8 mouse cellular contexts compared by ENCODE assay signal in the genomic region with DNA sequence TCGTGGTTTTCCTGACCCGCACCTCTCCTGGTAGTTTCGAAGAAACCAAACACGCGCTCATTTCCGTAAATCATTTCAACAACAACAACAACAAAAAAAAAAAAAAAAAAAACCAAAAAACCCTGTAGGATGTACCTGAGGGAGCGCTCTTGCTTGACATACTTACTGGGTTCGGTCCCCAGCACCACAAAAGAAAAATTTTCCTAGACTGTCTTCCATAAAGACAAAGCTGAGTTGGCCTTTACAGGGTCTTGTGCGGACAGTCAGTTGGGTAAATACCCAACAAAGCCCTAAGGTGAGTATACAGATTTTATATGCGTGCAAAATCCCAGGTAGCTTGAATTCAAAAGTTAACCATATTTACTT. TPM values are rescaled to one million over a fixed set of nuclear protein-coding genes. Genes with fewer than 3 reads are reported as not detected.
DNase-seq lines count a peak whose midpoint lies in the region; ATAC-seq and TF ChIP-seq lines count a peak whose summit lies in the region.

No protein-coding gene starts in this region.

- H3K27me3 ChIP-seq in kidney, adult 2 months (replicated peaks; ENCODE audit: control insufficient read depth, insufficient read depth, low read length), result no peaks in the 10 kb centered on the region
- H3K27me3 ChIP-seq in hindbrain, embryonic 13.5 days, result no peaks in the 10 kb centered on the region
- H3K27me3 ChIP-seq in midbrain, embryonic 14.5 days (ENCODE audit: control insufficient read depth, insufficient read depth, low read length), result no peaks in the 10 kb centered on the region

- H3K27ac ChIP-seq in kidney, adult 2 months (ENCODE audit: insufficient read depth, low read depth, low read length), result peak overlapping the region; percentile 82; the same call in 1 of the 2 replicates
- 0 out of 2 replicates have a peak overlapping the region, but pooled peaks have one; percentile 10 for H3K27ac ChIP-seq in brown adipose tissue, adult 24 weeks (replicated peaks; ENCODE audit: low read depth, low read length)
- peak overlapping the region; percentile 89 for H3K27ac ChIP-seq in hindbrain, embryonic 13.5 days
- peak overlapping the region; percentile 73 for H3K27ac ChIP-seq in midbrain, embryonic 14.5 days (replicated peaks; ENCODE audit: low read depth, low read length)

- peak overlapping the region; percentile 81 for H3K4me2 ChIP-seq in hindbrain, embryonic 13.5 days
- peak overlapping the region; percentile 71 for H3K4me2 ChIP-seq in midbrain, embryonic 14.5 days (ENCODE audit: low read length)

- no peak for DNase-seq in kidney, adult 2 months
- DNase-seq in kidney, adult 11 months, result no peak
- no peak for DNase-seq in midbrain, embryonic 14.5 days
- no peak for DNase-seq in right cerebral cortex, postnatal 14 days
- DNase-seq in layer of hippocampus, postnatal 10 days (ENCODE audit: low spot score in 2 of 2), result no peak
- DNase-seq in frontal cortex, postnatal 36 days (ENCODE audit: low spot score in 2 of 2), result no peak

- peaks cover 7% of the 10 kb centered on the region; the same call in 1 of the 2 replicates for H3K4me1 ChIP-seq in kidney, adult 2 months (ENCODE audit: control insufficient read depth, insufficient read depth, low read length)
- no peaks in the 10 kb centered on the region for H3K4me1 ChIP-seq in brown adipose tissue, adult 24 weeks (ENCODE audit: control insufficient read depth, insufficient read depth, insufficient read length, low read length)
- peaks cover 14% of the 10 kb centered on the region for H3K4me1 ChIP-seq in hindbrain, embryonic 13.5 days (replicated peaks)
- H3K4me1 ChIP-seq in midbrain, embryonic 14.5 days (ENCODE audit: control insufficient read depth, insufficient read depth, low read length), result peaks cover 4% of the 10 kb centered on the region; the same call in 1 of the 2 replicates

- peak overlapping the region; percentile 69 for H3K4me3 ChIP-seq in kidney, adult 2 months (ENCODE audit: insufficient read depth, low read depth, low read length)
- H3K4me3 ChIP-seq in brown adipose tissue, adult 24 weeks (ENCODE audit: insufficient read depth, low read depth, low read length), result peak overlapping the region; percentile 65
- peak overlapping the region; percentile 59 for H3K4me3 ChIP-seq in hindbrain, embryonic 13.5 days
- peak overlapping the region; percentile 45 for H3K4me3 ChIP-seq in midbrain, embryonic 14.5 days (replicated peaks; ENCODE audit: low read depth, low read length)

- ATAC-seq in hindbrain, embryonic 13.5 days (ENCODE audit: low FRiP score), result peak; percentile 57
- peak; percentile 32; the same call in 1 of the 2 replicates for ATAC-seq in midbrain, embryonic 14.5 days (ENCODE audit: low FRiP score, low TSS enrichment)

- no peak for TF ChIP-seq POLR2A in kidney, adult 2 months (IDR thresholded peaks at IDR 0.05; ENCODE audit: low read depth, low read length)

- TF ChIP-seq CTCF in kidney, adult 2 months (conservative IDR thresholded peaks at IDR 0.05; ENCODE audit: insufficient read depth, insufficient read length, low read depth, low read length), result no peak

- peak overlapping the region; percentile 81 for H3K9ac ChIP-seq in hindbrain, embryonic 13.5 days
- H3K9ac ChIP-seq in midbrain, embryonic 14.5 days (replicated peaks; ENCODE audit: low read length), result peak overlapping the region; percentile 69

- H3K9me3 ChIP-seq in hindbrain, embryonic 13.5 days, result no peaks in the 10 kb centered on the region
- H3K9me3 ChIP-seq in midbrain, embryonic 14.5 days (ENCODE audit: control insufficient read depth, low read length), result no peaks in the 10 kb centered on the region

- peaks cover 6% of the 10 kb centered on the region; the same call in 1 of the 2 replicates for H3K36me3 ChIP-seq in kidney, adult 2 months (ENCODE audit: control insufficient read depth, insufficient read depth, low read length)
- peaks cover 34% of the 10 kb centered on the region for H3K36me3 ChIP-seq in hindbrain, embryonic 13.5 days
- peaks cover 35% of the 10 kb centered on the region for H3K36me3 ChIP-seq in midbrain, embryonic 14.5 days (ENCODE audit: control insufficient read depth, insufficient read depth, low read length)

- 23% methylated on average over 10 of the region's 10 CpGs for WGBS in kidney, adult 2 months
- WGBS in hindbrain, embryonic 13.5 days, result 18% methylated on average over 10 of the region's 10 CpGs
- 16% methylated on average over 10 of the region's 10 CpGs for WGBS in midbrain, embryonic 14.5 days

RNA-seq across cellular contexts. Expression of gene Pgbd1, which starts 0.3 kb away (rescaled TPM):
- 1.1 and 1.2 TPM in 2 replicates for polyA plus RNA-seq in kidney, adult 2 months (2012; rRNA removed)
- polyA plus RNA-seq in brown adipose tissue, adult 24 weeks (2012; ENCODE audit: insufficient read depth, insufficient read length, missing spikeins), result 0.42 TPM in 1 of 2 replicates, not detected in the other
- 4.0 and 4.2 TPM in 2 replicates for polyA plus RNA-seq in hindbrain, embryonic 13.5 days (2015; fragmentation: Nextera tagmentation; extraction: Ambion mirVana)
- 3.9 and 5.2 TPM in 2 replicates for polyA plus RNA-seq in midbrain, embryonic 14.5 days (2014; fragmentation: Nextera tagmentation; extraction: Ambion mirVana)
- 1 to 10 TPM; 1.4 to 1.7 TPM for total RNA-seq in layer of hippocampus, postnatal 10 days (2021)

RNA-seq across cellular contexts. Expression of gene Zscan26, which starts 12.3 kb away (rescaled TPM):
- 13.7 and 14.7 TPM in 2 replicates for polyA plus RNA-seq in kidney, adult 2 months (2012; rRNA removed)
- polyA plus RNA-seq in brown adipose tissue, adult 24 weeks (2012; ENCODE audit: insufficient read depth, insufficient read length, missing spikeins), result 16.1 and 18.3 TPM in 2 replicates
- 22.5 and 25.2 TPM in 2 replicates for polyA plus RNA-seq in hindbrain, embryonic 13.5 days (2015; fragmentation: Nextera tagmentation; extraction: Ambion mirVana)
- polyA plus RNA-seq in midbrain, embryonic 14.5 days (2014; fragmentation: Nextera tagmentation; extraction: Ambion mirVana), result 15.7 and 17.6 TPM in 2 replicates
- 10 to 100 TPM; 26.9 to 29.4 TPM for total RNA-seq in layer of hippocampus, postnatal 10 days (2021)

RNA-seq across cellular contexts. Expression of gene Nkapl, which starts 27.1 kb away (rescaled TPM):
- 0.13 and 0.23 TPM in 2 replicates for polyA plus RNA-seq in kidney, adult 2 months (2012; rRNA removed)
- polyA plus RNA-seq in brown adipose tissue, adult 24 weeks (2012; ENCODE audit: insufficient read depth, insufficient read length, missing spikeins), result 1.3 and 2.5 TPM in 2 replicates
- 4.2 and 4.6 TPM in 2 replicates for polyA plus RNA-seq in hindbrain, embryonic 13.5 days (2015; fragmentation: Nextera tagmentation; extraction: Ambion mirVana)
- 3.2 and 5.1 TPM in 2 replicates for polyA plus RNA-seq in midbrain, embryonic 14.5 days (2014; fragmentation: Nextera tagmentation; extraction: Ambion mirVana)
- 1 to 10 TPM; 1.0 to 1.2 TPM for total RNA-seq in layer of hippocampus, postnatal 10 days (2021)

RNA-seq across cellular contexts. Expression of gene Zkscan4, which starts 37.5 kb away (rescaled TPM):
- polyA plus RNA-seq in kidney, adult 2 months (2012; rRNA removed), result 0.54 and 0.56 TPM in 2 replicates
- polyA plus RNA-seq in brown adipose tissue, adult 24 weeks (2012; ENCODE audit: insufficient read depth, insufficient read length, missing spikeins), result 1.7 and 2.2 TPM in 2 replicates
- polyA plus RNA-seq in hindbrain, embryonic 13.5 days (2015; fragmentation: Nextera tagmentation; extraction: Ambion mirVana), result 9.9 and 10.0 TPM in 2 replicates
- 8.8 and 9.7 TPM in 2 replicates for polyA plus RNA-seq in midbrain, embryonic 14.5 days (2014; fragmentation: Nextera tagmentation; extraction: Ambion mirVana)
- total RNA-seq in layer of hippocampus, postnatal 10 days (2021), result 1 to 10 TPM; 6.6 to 7.9 TPM

RNA-seq across cellular contexts. Expression of gene Gm10065, which starts 38.1 kb away (rescaled TPM):
- not detected in 2 replicates for polyA plus RNA-seq in kidney, adult 2 months (2012; rRNA removed)
- not detected in 2 replicates for polyA plus RNA-seq in brown adipose tissue, adult 24 weeks (2012; ENCODE audit: insufficient read depth, insufficient read length, missing spikeins)
- polyA plus RNA-seq in hindbrain, embryonic 13.5 days (2015; fragmentation: Nextera tagmentation; extraction: Ambion mirVana), result not detected in 2 replicates
- polyA plus RNA-seq in midbrain, embryonic 14.5 days (2014; fragmentation: Nextera tagmentation; extraction: Ambion mirVana), result not detected in 2 replicates
- total RNA-seq in layer of hippocampus, postnatal 10 days (2021), result not detected

Comparison
In these comparisons a context has a peak if more than half of its experiments do, and no peak if none do; other contexts are left out.
1. H3K27ac ChIP-seq: peak in every context shown above with its lines; median percentile 89 in hindbrain, embryonic 13.5 days; 82 in kidney, adult 2 months; 73 in midbrain, embryonic 14.5 days; 10 in brown adipose tissue, adult 24 weeks.